Mouse (Mus musculus): Measurements from ENCODE around the gene Enkd1.

GRCm38 (mm10) chr8:105716302-105716945 is 8.4 kb upstream of the Enkd1 start:
- TF ChIP-seq CTCF (IDR thresholded peaks at IDR 0.05 in 2 of 3, conservative IDR thresholded peaks at IDR 0.05 in 1 of 3; ENCODE audit: control insufficient read depth in 1 of 3, insufficient read depth in 1 of 3, low read depth in 2 of 3, low read length in 3 of 3, poor library complexity in 1 of 3, severe bottlenecking in 1 of 3), result no peak; a peak in 1 of 6 replicates
- TF ChIP-seq EP300 (IDR thresholded peaks at IDR 0.05; ENCODE audit: low read depth in 1 of 2, low read length in 2 of 2), result no peak

All from MEL (cell line).